Mouse (Mus musculus): Measurements from ENCODE around the gene Irgm1. TPM values are rescaled to one million over a fixed set of nuclear protein-coding genes. Genes with fewer than 3 reads are reported as not detected.

The Irgm1 gene
- total RNA-seq, 2 experiments from 2014 or later: 4.4 TPM

- DNase-seq (ENCODE audit: extremely low spot score in 1 of 2, low spot score in 1 of 2): no peak
Measured at GRCm38 (mm10) chr11:48813782-48814181, 57.7 kb downstream of the Irgm1 start.

Other genes with a start within 250 kb of the Irgm1 start
- 100 to 1,000 TPM; 227 to 260 TPM for gene Rack1, start 71.4 kb downstream of the Irgm1 start, total RNA-seq (2021)
- 10 to 100 TPM; 50.1 to 50.4 TPM for gene Trim41, start 54.3 kb downstream of the Irgm1 start, total RNA-seq (2021)
- 1 to 10 TPM; 1.6 to 2.1 TPM for gene Trim7, start 45.5 kb downstream of the Irgm1 start, total RNA-seq (2021)
- 1 to 10 TPM in 1 of 2 experiments, under 1 TPM in 1; 0.66 to 2.3 TPM for gene Gm12184, start 45.0 kb downstream of the Irgm1 start, total RNA-seq (2021)
- gene Gm5431, start 30.5 kb upstream of the Irgm1 start, total RNA-seq (2021): under 1 TPM; 0.12 to 0.21 TPM
- 1 to 10 TPM in 1 of 2 experiments, under 1 TPM in 1; 0.94 to 1.4 TPM for gene Psme2b, start 74.5 kb upstream of the Irgm1 start, total RNA-seq (2021)
- not detected for gene Olfr56, start 107.2 kb upstream of the Irgm1 start, total RNA-seq (2021)
- gene 9930111J21Rik1, start 107.7 kb upstream of the Irgm1 start, total RNA-seq (2021): 1 to 10 TPM in 1 of 2 experiments, under 1 TPM in 1; 0.66 to 1.1 TPM
- under 1 TPM in 1 of 2 experiments, not detected in 1; 0.09 TPM for gene Gm12185, start 120.5 kb upstream of the Irgm1 start, total RNA-seq (2021)
- under 1 TPM in 1 of 2 experiments, not detected in 1; 0.32 TPM for gene Tgtp1, start 122.5 kb upstream of the Irgm1 start, total RNA-seq (2021)
- 1 to 10 TPM in 1 of 2 experiments, under 1 TPM in 1; 0.86 to 1.5 TPM for gene 9930111J21Rik2, start 179.6 kb upstream of the Irgm1 start, total RNA-seq (2021)
- under 1 TPM; 0.45 to 0.62 TPM for gene Tgtp2, start 192.5 kb upstream of the Irgm1 start, total RNA-seq (2021)
- under 1 TPM; 0.33 to 0.44 TPM for gene Ifi47, start 204.9 kb upstream of the Irgm1 start, total RNA-seq (2021)
- not detected for gene Olfr1396, start 243.2 kb upstream of the Irgm1 start, total RNA-seq (2021)